Mouse (Mus musculus): ENCODE data around the gene Znrd1as. TPM values are rescaled to one million over a fixed set of nuclear protein-coding genes. Genes with fewer than 3 reads are reported as not detected.

Gene Znrd1as
- polyA plus RNA-seq, 1 experiment from 2014 or later = 4.8 TPM

DNA sequence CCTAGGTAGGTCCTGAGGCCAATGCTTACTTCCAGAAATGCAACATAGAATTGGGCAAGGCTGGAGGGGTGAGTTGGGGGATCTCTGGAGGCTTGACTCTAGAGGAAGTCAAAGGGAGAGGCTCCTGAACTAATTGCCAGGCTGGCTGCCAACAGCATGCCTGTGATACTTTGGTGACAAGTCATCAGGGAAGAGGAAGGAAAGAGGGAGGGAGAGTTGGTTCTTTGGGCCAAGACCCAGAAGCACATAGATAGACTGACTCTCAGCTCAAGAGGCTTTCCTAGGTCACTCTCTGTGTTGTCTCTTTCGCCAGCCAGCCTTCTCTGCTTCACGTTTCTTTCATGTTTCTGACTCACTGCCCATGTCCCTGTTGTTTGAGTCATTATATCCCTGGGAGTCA, 26.6 kb upstream of the Znrd1as start:
- Histone ChIP-seq H3K36me3 (no peaks in the 10 kb centered on the region), H3K4me2 (replicated peaks) (no peak overlapping the region), H3K4me3 (no peak overlapping the region), H3K9me3 (no peaks in the 10 kb centered on the region), H3K27me3 (no peaks in the 10 kb centered on the region), H3K9ac (no peak overlapping the region), H3K27ac (no peak overlapping the region), H3K4me1 (no peaks in the 10 kb centered on the region)
- ATAC-seq (ENCODE audit: insufficient number of reproducible peaks, insufficient read depth, low FRiP score, low TSS enrichment) = no peak
- WGBS = 72% methylated on average over 2 of the region's 2 CpGs

DNA sequence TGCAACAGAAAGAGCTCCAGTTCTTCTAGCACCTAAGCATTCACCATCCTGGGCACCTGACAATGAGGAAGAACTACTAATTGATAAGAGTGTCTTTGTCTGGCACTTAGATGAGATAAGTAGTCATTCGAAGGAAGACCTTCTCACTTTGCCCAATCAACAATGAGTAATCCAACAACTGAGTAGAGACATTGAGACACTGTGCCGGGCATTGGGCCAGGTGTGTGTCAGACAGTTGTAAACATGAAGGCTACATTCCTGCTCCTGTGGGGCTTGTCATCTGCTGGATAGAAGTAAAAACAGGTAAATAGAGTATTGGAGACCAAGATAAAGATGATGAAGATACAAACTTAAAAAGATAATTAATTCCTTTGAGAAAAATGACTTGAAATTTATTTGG, 20.3 kb upstream of the Znrd1as start:
- Histone ChIP-seq H3K27me3 (peaks cover 28% of the 10 kb centered on the region), H3K4me3 (no peak overlapping the region), H3K27ac (no peak overlapping the region), H3K4me2 (replicated peaks) (no peak overlapping the region), H3K4me1 (peaks cover 5% of the 10 kb centered on the region; the same call in 1 of the 2 replicates), H3K9me3 (no peaks in the 10 kb centered on the region), H3K36me3 (no peaks in the 10 kb centered on the region), H3K9ac (no peak overlapping the region)
- WGBS = 90% methylated on average over 2 of the region's 2 CpGs
- no peak for ATAC-seq (ENCODE audit: insufficient number of reproducible peaks, insufficient read depth, low FRiP score, low TSS enrichment)

DNA sequence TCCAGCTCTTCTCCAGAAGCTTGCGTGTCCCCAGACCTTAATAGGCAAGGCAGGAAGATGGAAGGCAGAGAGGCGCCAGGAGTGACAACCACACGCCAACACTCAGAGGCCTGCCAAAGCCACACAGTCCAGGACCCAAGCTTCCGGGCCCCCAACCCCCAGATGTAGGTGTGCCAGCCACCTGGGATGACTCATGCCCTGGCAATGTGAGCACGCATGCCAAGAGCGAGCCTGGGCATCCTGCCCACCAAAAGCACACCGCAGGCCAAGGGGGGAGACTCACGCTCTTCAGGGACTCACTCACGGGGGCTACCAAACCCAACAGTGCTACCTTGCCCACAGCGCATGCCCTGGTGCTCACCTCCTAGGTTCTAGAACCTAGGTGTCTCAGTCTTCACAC, 16.0 kb upstream of the Znrd1as start:
- 52% methylated on average over 10 of the region's 10 CpGs for WGBS
- H3K4me3 ChIP-seq = peak overlapping the region; percentile 39
- peaks cover 69% of the 10 kb centered on the region for H3K27me3 ChIP-seq
- peaks cover 10% of the 10 kb centered on the region; the same call in 1 of the 2 replicates for H3K4me1 ChIP-seq
- no peak for ATAC-seq (ENCODE audit: insufficient number of reproducible peaks, insufficient read depth, low FRiP score, low TSS enrichment)
- no peaks in the 10 kb centered on the region for H3K9me3 ChIP-seq
- H3K9ac ChIP-seq = no peak overlapping the region
- no peak overlapping the region for H3K27ac ChIP-seq
- H3K36me3 ChIP-seq = no peaks in the 10 kb centered on the region
- H3K4me2 ChIP-seq (replicated peaks) = peak overlapping the region; percentile 72

DNA sequence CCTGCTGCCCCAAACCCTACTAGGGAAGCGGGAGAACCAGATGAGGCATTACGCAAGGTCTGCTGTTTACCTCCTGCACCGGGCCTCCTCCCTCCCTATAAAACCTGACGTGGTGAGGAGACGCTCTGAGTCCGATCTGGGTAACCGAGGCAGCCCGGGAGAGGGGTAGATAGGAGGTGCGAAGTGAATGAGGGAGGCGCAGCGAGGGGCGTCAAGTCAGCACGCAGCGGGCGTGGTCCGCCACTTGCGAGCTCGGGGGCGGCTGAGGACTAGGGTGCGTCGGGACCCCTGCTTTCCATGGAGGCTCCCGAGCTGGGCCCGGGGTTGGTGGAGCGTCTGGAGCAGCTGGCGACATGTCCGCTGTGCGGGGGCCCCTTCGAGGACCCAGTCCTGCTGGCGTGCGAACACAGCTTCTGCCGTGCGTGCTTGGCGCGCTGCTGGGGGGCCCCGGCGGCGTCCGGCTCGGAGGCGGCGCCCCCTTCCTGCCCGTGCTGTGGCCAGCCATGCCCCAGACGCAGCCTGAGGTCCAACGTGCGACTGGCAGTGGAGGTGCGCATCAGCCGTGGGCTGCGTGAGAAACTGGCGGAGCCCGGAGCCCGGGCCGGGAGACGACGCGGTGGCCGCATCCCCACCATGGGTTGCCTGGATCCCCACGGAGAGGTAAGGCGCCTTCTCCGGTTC, 15.5 kb upstream of the Znrd1as start, which contains the start of gene Rnf39:
TSS of gene Rnf39 (plus strand) at position 128 of the 681 bp plus-strand sequence.
- Histone ChIP-seq H3K4me1 (peaks cover 10% of the 10 kb centered on the region; the same call in 1 of the 2 replicates), H3K9me3 (no peaks in the 10 kb centered on the region), H3K36me3 (no peaks in the 10 kb centered on the region), H3K9ac (peak within 1 kb of the TSS; percentile 40; the same call in 1 of the 2 replicates), H3K4me2 (replicated peaks) (peak within 1 kb of the TSS; percentile 72), H3K4me3 (peak within 1 kb of the TSS; percentile 39), H3K27ac (no peak within 1 kb of the TSS), H3K27me3 (peaks cover 70% of the 10 kb centered on the region)
- WGBS = 3% methylated on average over 59 of the region's 59 CpGs
- no peak for ATAC-seq (ENCODE audit: insufficient number of reproducible peaks, insufficient read depth, low FRiP score, low TSS enrichment)

DNA sequence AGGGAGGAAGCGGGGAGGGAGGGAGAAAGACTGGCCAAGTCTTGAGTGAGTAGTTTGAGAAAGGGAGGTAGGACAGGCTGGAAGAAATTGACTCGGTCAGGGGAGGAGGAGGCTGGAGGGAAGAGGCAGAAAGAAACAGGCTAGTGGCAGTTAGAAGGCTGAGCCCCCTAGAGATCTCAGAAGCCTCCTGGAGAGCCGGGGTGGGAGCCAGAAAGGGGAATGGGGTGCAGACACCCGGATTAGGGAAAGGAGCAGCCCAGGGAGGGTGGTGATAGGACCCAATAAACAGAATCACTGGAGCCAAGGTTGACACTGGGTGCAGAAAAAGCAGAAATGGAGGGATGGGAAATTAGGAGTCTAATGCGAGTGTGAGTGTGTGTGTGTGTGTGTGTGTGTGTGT, 14.7 kb upstream of the Znrd1as start:
- WGBS = 25% methylated on average over 5 of the region's 5 CpGs
- Histone ChIP-seq H3K27me3 (peaks cover 75% of the 10 kb centered on the region), H3K9ac (no peak overlapping the region), H3K4me3 (no peak overlapping the region), H3K27ac (no peak overlapping the region), H3K36me3 (peaks cover 1% of the 10 kb centered on the region), H3K9me3 (no peaks in the 10 kb centered on the region), H3K4me1 (peaks cover 10% of the 10 kb centered on the region; the same call in 1 of the 2 replicates), H3K4me2 (replicated peaks) (peak overlapping the region; percentile 72; the same call in 1 of the 2 replicates)
- no peak for ATAC-seq (ENCODE audit: insufficient number of reproducible peaks, insufficient read depth, low FRiP score, low TSS enrichment)

DNA sequence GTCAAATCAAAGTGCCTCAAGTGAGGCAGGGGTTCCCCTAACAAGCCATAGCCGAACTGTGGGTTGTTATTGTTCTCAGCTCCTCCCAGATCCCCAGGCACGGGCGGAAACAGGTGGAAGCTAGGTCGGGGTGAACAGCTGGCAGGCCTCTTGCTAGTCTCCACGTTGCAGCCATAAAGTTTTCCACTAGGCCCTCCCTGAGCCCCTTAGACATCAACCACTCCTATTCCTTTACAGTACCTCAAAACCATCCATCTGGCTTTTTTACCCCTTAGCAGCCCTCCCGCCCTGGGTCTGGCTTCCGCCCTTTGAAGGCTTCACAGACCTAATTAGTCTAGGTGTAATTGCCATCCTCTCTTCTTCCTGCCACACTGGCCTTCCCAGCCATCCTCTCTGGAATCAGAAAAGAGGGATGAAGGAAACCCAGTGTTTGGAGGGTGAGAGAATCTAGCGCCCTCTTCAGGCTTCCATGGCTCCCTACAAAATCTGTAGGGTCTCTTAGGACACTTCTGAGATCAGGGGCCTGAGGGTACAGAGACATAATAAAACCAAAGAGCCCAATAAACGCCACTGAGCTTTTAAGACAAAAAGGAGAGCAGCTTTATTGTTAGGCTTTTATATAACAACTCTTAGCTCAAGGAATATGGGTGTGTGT, 14.1 kb upstream of the Znrd1as start:
- Histone ChIP-seq H3K9me3 (no peaks in the 10 kb centered on the region), H3K27me3 (peaks cover 77% of the 10 kb centered on the region), H3K4me1 (peaks cover 10% of the 10 kb centered on the region; the same call in 1 of the 2 replicates), H3K36me3 (peaks cover 7% of the 10 kb centered on the region), H3K4me3 (no peak overlapping the region), H3K27ac (no peak overlapping the region), H3K9ac (no peak overlapping the region), H3K4me2 (replicated peaks) (no peak overlapping the region)
- ATAC-seq (ENCODE audit: insufficient number of reproducible peaks, insufficient read depth, low FRiP score, low TSS enrichment) = no peak
- 17% methylated on average over 8 of the region's 9 CpGs for WGBS

DNA sequence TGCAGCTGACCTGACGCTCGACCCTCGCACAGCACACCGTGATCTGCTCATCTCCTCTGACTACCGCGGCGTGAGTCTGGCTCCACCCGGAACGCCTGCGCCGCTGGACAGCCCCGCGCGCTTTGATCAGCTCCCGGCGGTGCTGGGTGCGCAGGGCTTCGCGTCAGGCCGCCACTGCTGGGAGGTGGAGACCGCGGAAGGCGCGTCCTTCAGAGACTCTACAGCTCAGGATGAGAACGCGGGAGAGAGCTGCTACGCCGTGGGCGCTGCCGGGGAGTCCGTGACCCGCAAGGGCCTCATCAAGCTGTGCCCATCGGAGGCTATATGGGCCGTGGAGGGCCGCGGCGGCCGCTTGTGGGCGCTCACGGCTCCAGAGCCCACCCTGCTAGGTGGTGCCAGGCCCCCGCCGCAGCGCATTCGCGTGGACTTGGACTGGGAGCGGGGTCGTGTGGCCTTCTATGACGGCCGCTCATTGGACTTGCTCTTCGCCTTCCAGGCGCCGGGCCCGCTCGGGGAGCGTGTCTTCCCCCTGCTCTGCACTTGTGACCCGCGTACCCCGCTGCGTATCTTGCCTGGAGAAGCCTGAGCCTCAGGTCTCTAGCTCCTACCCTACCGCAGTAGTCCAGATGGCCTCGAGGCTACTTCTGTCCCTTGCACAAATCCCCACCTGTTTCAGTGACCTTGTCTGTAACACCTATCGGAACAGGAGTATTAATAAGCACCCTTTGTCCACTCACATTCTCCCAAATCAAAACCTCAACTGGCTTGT, 11.2 kb upstream of the Znrd1as start:
- Histone ChIP-seq H3K4me3 (peak overlapping the region; percentile 44), H3K9ac (peak overlapping the region; percentile 56), H3K4me2 (replicated peaks) (peak overlapping the region; percentile 81), H3K4me1 (peaks cover 15% of the 10 kb centered on the region; the same call in 1 of the 2 replicates), H3K27ac (no peak overlapping the region), H3K9me3 (no peaks in the 10 kb centered on the region), H3K36me3 (peaks cover 10% of the 10 kb centered on the region), H3K27me3 (peaks cover 58% of the 10 kb centered on the region)
- under 1% methylated on average over 62 of the region's 62 CpGs for WGBS
- ATAC-seq (ENCODE audit: insufficient number of reproducible peaks, insufficient read depth, low FRiP score, low TSS enrichment) = peak; percentile 35; the same call in 1 of the 2 replicates

DNA sequence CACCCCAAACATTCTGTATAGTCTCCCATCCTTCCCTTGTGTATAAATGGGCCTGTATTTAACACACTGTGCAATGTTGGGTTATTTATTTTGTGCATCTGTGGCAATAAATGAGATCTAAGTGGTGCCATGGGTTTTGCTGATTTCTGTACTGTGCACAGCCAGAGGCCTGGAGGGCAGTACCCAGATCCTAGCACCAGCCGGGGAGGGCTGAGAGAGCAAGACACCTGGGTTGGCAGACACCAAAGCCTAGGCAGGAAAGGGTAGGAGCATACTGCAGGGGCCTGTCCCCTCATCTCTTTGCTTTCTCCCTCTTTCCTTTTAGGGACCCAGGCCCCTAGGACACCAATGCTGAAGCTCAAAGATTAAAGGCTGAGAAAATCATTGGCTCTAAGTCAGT, 10.1 kb upstream of the Znrd1as start:
- 85% methylated on average over 1 of the region's 1 CpGs for WGBS

DNA sequence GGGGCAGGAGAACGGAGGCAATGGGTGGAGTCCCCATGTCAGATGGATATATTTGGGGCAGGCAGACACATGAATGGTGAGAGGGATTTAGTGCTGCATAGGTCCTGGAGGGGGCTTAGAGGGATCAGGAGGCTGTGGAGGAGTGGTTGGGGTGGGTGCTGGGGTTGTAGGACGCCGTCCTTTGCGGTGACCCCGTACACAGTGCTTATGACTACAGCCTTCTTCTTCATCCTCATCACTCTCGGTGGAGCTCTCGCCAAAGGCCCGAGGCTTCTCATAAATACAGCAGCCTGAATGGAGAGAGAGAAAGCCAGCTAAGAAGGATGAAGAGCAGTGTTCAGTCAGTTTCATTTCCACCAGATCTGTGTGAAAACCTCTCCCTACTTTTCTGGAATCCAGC, 9.1 kb upstream of the Znrd1as start:
- 0 out of 2 replicates have a peak, but pooled peaks cover 5% of the 10 kb centered on the region for H3K4me1 ChIP-seq
- H3K4me2 ChIP-seq (replicated peaks) = no peak overlapping the region
- H3K9me3 ChIP-seq = no peaks in the 10 kb centered on the region
- ATAC-seq (ENCODE audit: insufficient number of reproducible peaks, insufficient read depth, low FRiP score, low TSS enrichment) = no peak
- peaks cover 10% of the 10 kb centered on the region for H3K36me3 ChIP-seq
- peaks cover 37% of the 10 kb centered on the region for H3K27me3 ChIP-seq
- no peak overlapping the region for H3K9ac ChIP-seq
- H3K27ac ChIP-seq = no peak overlapping the region
- WGBS = 99% methylated on average over 8 of the region's 8 CpGs
- H3K4me3 ChIP-seq = no peak overlapping the region

More for the DNA sequence above, 10.1 kb upstream of the Znrd1as start:
- Histone ChIP-seq H3K36me3 (peaks cover 10% of the 10 kb centered on the region), H3K4me1 (peaks cover 8% of the 10 kb centered on the region; the same call in 1 of the 2 replicates), H3K27ac (no peak overlapping the region), H3K9ac (no peak overlapping the region), H3K4me3 (no peak overlapping the region), H3K4me2 (replicated peaks) (no peak overlapping the region), H3K27me3 (peaks cover 47% of the 10 kb centered on the region), H3K9me3 (no peaks in the 10 kb centered on the region)
- ATAC-seq (ENCODE audit: insufficient number of reproducible peaks, insufficient read depth, low FRiP score, low TSS enrichment) = no peak

DNA sequence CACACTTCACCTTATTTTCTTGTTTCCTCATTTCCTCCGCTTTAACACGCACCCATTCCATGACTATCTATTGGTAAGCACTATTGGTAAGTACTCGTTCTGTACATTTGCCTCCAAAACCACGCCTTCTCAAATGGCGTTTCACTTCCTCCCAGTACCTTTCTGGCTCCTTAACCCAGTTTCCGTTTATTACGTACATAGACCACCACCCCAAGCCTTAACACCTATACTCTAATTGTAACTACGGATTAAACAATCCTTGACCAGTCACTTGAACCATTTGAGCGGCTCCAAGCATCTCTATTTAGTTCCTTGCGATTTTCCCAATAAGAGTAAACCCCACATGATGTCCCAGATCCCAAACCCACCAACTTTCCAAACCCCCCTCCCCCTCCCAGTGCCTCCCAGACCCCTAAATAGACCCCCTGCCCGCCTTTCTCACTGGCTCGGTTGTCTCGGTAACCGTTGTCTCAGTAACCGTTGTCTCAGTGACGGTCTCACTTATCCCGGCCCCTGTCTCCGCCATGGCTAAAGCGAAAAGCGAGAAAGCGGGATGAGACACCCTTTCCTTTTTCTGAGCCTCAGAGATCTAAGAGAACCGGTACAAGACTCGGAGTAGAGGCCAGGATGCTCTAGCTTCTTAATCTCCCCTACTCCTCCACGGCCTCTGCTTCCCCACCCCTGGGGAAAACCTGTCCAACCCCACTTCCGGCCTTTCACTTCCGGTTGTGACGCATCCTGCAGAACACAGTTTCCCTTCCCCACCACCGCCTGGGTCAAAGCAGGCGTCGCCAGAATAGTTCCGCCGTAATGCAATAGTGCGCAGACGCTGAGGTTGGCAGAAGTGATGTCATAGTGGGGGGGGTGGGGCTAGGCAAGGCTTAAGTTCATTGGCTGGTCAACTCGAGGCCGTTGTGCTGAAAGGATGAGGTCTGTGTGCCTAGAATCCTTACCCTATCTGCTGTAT, 7.1 kb upstream of the Znrd1as start, which contains the start of gene Ppp1r11:
TSS of gene Ppp1r11 (minus strand) at position 761 of the 967 bp plus-strand sequence.
- peak within 1 kb of the TSS; percentile 77 for H3K4me2 ChIP-seq (replicated peaks)
- ATAC-seq (ENCODE audit: insufficient number of reproducible peaks, insufficient read depth, low FRiP score, low TSS enrichment) = peak; percentile 95
- 0 out of 2 replicates have a peak, but pooled peaks cover 5% of the 10 kb centered on the region for H3K4me1 ChIP-seq
- peaks cover 17% of the 10 kb centered on the region for H3K27me3 ChIP-seq
- H3K4me3 ChIP-seq = peak within 1 kb of the TSS; percentile 73
- H3K27ac ChIP-seq = peak within 1 kb of the TSS; percentile 70; the same call in 1 of the 2 replicates
- peaks cover 16% of the 10 kb centered on the region for H3K36me3 ChIP-seq
- WGBS = 3% methylated on average over 36 of the region's 36 CpGs
- H3K9ac ChIP-seq = peak within 1 kb of the TSS; percentile 68
- no peaks in the 10 kb centered on the region for H3K9me3 ChIP-seq

All from embryonic facial prominence, embryonic 12.5 days (tissue).